Mouse (Mus musculus): ENCODE measurements around the gene Cux1. TPM values are rescaled to one million over a fixed set of nuclear protein-coding genes. Genes with fewer than 3 reads are reported as not detected.

Gene Cux1
- polyA plus RNA-seq, 1 experiment, result 37.1 TPM

DNA sequence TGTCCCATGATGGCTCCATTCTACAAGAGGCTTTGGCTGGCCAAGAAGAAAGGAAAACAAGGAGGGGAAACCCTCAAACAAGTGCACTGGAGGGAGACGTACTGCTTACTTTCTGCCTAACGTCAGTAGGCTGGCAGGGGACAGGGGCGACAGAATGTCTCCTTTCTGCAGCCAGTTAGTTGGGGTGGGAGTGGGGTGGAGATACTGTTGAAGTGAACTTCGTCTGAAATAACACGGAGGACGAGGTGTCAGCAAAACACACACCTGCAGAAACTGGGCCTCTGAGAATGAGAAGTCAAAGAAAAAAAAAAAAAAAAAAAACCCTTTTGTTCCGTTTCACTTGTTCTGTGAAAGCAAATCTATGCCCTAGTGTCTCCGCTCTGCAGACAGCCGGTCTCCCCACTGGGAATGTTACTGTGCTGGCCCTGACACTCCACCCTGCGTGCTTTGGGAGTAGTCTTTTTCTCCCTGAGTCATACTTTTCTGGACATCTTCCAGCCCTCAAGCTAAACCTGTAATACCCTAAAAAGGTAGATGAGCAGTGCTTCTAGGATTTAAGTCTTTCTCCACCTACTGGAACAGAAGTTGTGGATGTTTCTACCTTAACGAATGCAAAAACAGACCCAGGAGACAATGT lies 101.4 kb downstream of the Cux1 start:
- Histone ChIP-seq H3K27ac (ENCODE audit: control insufficient read depth, insufficient read depth, low read depth, low read length, poor library complexity) (peak overlapping the region; percentile 35), H3K4me1 (ENCODE audit: control insufficient read depth, insufficient read depth, low read length) (peaks cover 13% of the 10 kb centered on the region), H3K4me3 (replicated peaks; ENCODE audit: control insufficient read depth, low read depth, low read length) (no peak overlapping the region)
- WGBS, result 37% methylated on average over 11 of the region's 11 CpGs
- no peak for TF ChIP-seq POLR2A (IDR thresholded peaks at IDR 0.05; ENCODE audit: borderline replicate concordance, control insufficient read depth, low read depth, low read length)
- TF ChIP-seq CTCF (IDR thresholded peaks at IDR 0.05; ENCODE audit: control insufficient read depth, insufficient read depth, low read length), result no peak

DNA sequence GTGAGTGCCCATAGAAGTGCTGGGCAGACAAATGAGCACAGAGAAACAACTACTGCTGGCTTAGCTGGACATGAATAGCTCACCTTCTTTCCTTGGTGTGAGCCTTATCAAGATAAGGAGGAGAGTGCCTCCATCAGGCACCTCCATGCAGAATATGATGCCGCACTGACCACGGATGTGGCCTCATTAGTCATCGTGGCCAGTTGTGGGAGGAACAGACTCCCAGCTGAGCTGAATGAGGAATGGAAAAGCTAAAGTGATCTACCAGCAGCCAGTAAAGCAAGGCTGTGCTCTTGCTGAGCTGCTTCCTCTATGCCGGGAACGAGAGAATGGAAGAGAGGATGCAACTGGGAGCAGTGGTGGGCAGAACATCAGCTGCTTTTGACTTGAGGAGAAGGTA lies 101.9 kb downstream of the Cux1 start:
- WGBS, result 25% methylated on average over 5 of the region's 5 CpGs
- peaks cover 13% of the 10 kb centered on the region for H3K4me1 ChIP-seq (ENCODE audit: control insufficient read depth, insufficient read depth, low read length)
- H3K27ac ChIP-seq (ENCODE audit: control insufficient read depth, insufficient read depth, low read depth, low read length, poor library complexity), result peak overlapping the region; percentile 35
- H3K4me3 ChIP-seq (replicated peaks; ENCODE audit: control insufficient read depth, low read depth, low read length), result no peak overlapping the region
- TF ChIP-seq POLR2A (IDR thresholded peaks at IDR 0.05; ENCODE audit: borderline replicate concordance, control insufficient read depth, low read depth, low read length), result no peak
- TF ChIP-seq CTCF (IDR thresholded peaks at IDR 0.05; ENCODE audit: control insufficient read depth, insufficient read depth, low read length), result no peak

DNA sequence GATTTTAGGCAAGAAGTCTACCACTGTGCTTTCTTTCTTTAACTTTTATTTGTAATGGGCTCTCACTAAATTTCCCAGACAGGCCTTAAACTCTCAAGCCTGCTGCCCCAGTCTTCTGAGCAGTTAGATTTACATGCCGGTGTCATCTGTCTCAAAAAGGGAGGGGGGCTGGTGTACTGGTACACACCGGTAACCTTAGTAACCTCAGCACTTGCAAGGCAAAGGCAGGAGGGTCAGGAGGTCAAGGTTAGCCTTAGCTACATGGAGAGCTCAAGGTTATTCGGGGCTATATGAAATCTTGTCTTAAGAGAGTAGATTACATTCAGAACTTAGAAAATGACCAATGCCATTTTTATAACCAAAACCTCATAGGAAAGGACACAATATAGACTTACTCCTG lies 102.4 kb downstream of the Cux1 start:
- TF ChIP-seq POLR2A (IDR thresholded peaks at IDR 0.05; ENCODE audit: borderline replicate concordance, control insufficient read depth, low read depth, low read length) (no peak), CTCF (IDR thresholded peaks at IDR 0.05; ENCODE audit: control insufficient read depth, insufficient read depth, low read length) (no peak)
- 82% methylated on average over 3 of the region's 3 CpGs for WGBS
- peak overlapping the region; percentile 1; the same call in 1 of the 2 replicates for H3K27ac ChIP-seq (ENCODE audit: control insufficient read depth, insufficient read depth, low read depth, low read length, poor library complexity)
- H3K4me1 ChIP-seq (ENCODE audit: control insufficient read depth, insufficient read depth, low read length), result peaks cover 13% of the 10 kb centered on the region
- H3K4me3 ChIP-seq (replicated peaks; ENCODE audit: control insufficient read depth, low read depth, low read length), result no peak overlapping the region

DNA sequence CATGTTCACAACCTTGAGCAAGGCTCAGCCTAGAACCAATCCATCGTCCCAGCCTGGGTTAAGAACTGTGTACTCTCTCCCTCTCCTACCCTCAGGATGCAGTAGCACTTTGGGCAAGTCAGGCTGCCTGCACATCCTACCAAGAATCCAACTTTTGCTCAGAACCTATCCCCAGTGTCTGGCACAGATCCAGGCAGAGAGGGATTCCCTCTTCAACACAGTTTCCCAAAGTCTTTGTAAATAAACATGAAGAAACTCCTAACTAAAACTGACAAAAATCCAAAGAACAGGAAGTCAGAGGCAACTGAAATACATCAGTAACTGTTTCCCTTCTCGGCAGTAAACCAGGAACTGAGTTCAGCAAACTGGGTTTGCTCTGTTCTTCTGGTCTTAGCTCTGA lies 103.2 kb downstream of the Cux1 start:
- TF ChIP-seq POLR2A (IDR thresholded peaks at IDR 0.05; ENCODE audit: borderline replicate concordance, control insufficient read depth, low read depth, low read length), result no peak
- no peak for TF ChIP-seq CTCF (IDR thresholded peaks at IDR 0.05; ENCODE audit: control insufficient read depth, insufficient read depth, low read length)
- Histone ChIP-seq H3K27ac (ENCODE audit: control insufficient read depth, insufficient read depth, low read depth, low read length, poor library complexity) (peak overlapping the region; percentile 35; the same call in 1 of the 2 replicates), H3K4me1 (ENCODE audit: control insufficient read depth, insufficient read depth, low read length) (peaks cover 15% of the 10 kb centered on the region), H3K4me3 (replicated peaks; ENCODE audit: control insufficient read depth, low read depth, low read length) (no peak overlapping the region)
- WGBS, result 21% methylated on average over 2 of the region's 2 CpGs

DNA sequence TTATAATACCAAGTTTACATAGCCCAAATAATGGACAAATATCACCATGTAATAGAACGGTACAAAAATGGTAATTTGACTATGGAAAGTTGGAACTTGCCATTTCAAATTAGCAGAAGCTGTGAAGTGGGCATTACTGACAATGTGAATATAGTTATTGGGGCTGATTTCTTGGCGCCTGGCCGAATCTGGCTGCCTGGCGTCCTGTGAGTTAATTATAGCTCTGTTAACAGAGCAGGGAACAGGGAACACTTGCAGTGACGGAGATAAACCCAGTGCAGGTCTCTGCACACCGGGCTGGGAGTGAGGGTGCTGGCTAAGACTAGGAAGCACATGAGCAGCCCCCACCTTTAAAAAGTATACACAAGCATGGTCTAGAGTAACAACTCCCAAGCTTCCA lies 104.7 kb downstream of the Cux1 start:
- 60% methylated on average over 6 of the region's 6 CpGs for WGBS
- no peak overlapping the region for H3K27ac ChIP-seq (ENCODE audit: control insufficient read depth, insufficient read depth, low read depth, low read length, poor library complexity)
- peaks cover 17% of the 10 kb centered on the region for H3K4me1 ChIP-seq (ENCODE audit: control insufficient read depth, insufficient read depth, low read length)
- TF ChIP-seq CTCF (IDR thresholded peaks at IDR 0.05; ENCODE audit: control insufficient read depth, insufficient read depth, low read length), result no peak
- TF ChIP-seq POLR2A (IDR thresholded peaks at IDR 0.05; ENCODE audit: borderline replicate concordance, control insufficient read depth, low read depth, low read length), result no peak
- H3K4me3 ChIP-seq (replicated peaks; ENCODE audit: control insufficient read depth, low read depth, low read length), result no peak overlapping the region

DNA sequence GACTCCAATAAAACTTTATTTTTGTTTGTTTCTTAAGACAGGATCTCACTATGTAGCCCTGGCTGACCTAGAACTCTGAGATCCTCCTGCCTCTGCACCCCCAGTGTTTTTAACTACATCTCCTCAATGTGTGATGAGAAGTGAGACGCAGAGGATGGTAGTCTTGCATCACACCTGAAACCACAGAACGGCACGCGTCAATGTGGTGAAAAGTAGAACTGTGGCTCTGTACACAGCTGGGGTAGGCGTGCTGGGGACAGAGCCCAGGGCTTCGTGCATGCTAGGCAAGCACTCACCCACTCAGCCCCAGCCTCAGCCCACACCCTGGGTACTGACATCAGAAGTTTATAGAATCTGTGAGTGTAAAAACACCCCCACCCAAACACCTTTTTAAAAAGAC lies 107.4 kb downstream of the Cux1 start:
- no peak for TF ChIP-seq CTCF (IDR thresholded peaks at IDR 0.05; ENCODE audit: control insufficient read depth, insufficient read depth, low read length)
- 0 out of 2 replicates have a peak, but pooled peaks have one; percentile 14 for TF ChIP-seq POLR2A (IDR thresholded peaks at IDR 0.05; ENCODE audit: borderline replicate concordance, control insufficient read depth, low read depth, low read length)
- H3K4me1 ChIP-seq (ENCODE audit: control insufficient read depth, insufficient read depth, low read length), result peaks cover 11% of the 10 kb centered on the region
- no peak overlapping the region for H3K4me3 ChIP-seq (replicated peaks; ENCODE audit: control insufficient read depth, low read depth, low read length)
- peak overlapping the region; percentile 40; the same call in 1 of the 2 replicates for H3K27ac ChIP-seq (ENCODE audit: control insufficient read depth, insufficient read depth, low read depth, low read length, poor library complexity)
- 28% methylated on average over 6 of the region's 6 CpGs for WGBS

DNA sequence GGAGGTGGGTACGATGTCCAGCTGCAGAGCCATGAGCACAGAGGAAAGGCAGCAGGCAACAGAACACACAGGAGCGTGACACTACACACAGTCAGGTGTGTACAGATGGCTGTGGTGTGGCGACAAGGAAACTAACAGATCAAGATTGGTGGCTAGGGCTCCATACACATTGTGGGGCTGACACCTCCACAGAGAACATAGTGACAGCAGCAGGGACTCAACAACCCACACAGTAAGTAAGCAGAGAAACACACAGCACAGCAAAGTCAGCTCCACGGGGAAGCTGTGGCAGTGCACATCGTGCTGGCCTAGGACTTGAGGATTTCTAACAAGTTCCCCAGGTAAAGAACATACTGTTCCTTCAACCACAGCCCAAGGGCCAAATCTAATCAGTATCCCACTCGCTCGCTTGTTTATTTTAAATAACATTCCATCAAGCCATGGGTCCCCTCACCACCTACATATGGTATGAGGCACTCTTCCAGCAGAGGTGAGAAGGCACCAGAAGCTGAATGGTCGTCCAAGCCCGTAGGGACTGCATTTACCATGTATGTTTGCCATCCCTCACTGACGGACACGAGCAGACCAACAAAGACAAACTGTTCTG lies 108.3 kb downstream of the Cux1 start:
- TF ChIP-seq POLR2A (IDR thresholded peaks at IDR 0.05; ENCODE audit: borderline replicate concordance, control insufficient read depth, low read depth, low read length) (no peak), CTCF (IDR thresholded peaks at IDR 0.05; ENCODE audit: control insufficient read depth, insufficient read depth, low read length) (no peak)
- whole genome bisulfite sequencing, result 54% methylated on average over 11 of the region's 11 CpGs
- H3K4me3 ChIP-seq (replicated peaks; ENCODE audit: control insufficient read depth, low read depth, low read length), result no peak overlapping the region
- H3K27ac ChIP-seq (ENCODE audit: control insufficient read depth, insufficient read depth, low read depth, low read length, poor library complexity), result peak overlapping the region; percentile 11
- peaks cover 9% of the 10 kb centered on the region; the same call in 1 of the 2 replicates for H3K4me1 ChIP-seq (ENCODE audit: control insufficient read depth, insufficient read depth, low read length)

DNA sequence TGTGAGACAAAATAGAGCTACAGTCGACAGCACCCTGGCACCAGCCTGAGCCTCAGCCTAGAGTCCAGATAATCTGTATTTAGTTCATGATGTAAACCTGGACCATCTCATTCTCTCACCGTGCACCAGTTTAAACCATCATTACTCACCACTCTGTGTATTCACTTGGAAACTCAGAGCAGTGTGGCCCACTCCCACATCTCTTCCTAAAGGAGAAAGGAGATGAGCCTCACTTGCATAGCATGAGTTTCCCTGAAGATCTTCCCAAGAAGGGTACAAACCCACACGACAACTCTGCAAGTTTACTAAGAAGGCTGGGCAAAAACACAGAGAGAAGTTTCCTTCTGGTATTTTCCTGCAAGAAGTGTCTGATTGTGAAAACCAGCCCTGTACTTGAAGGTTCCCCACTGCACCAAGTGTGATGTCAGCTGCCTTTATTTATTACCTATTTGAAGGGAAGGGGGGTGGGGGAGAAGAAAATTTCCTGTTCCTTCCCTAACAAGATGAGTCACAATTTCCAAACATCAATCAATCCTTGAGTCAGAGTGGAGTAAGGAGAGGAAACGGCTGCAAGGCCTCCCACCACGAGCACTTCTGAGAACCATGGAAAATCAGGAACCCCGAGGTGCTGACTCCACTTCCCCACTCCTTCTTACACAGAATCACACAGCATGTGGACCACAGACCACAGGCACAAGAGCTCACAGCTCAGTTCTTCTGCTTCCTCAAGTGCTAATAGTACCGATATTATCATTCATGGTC lies 109.0 kb downstream of the Cux1 start:
- no peak for TF ChIP-seq POLR2A (IDR thresholded peaks at IDR 0.05; ENCODE audit: borderline replicate concordance, control insufficient read depth, low read depth, low read length)
- no peak for TF ChIP-seq CTCF (IDR thresholded peaks at IDR 0.05; ENCODE audit: control insufficient read depth, insufficient read depth, low read length)
- Histone ChIP-seq H3K4me3 (replicated peaks; ENCODE audit: control insufficient read depth, low read depth, low read length) (no peak overlapping the region), H3K27ac (ENCODE audit: control insufficient read depth, insufficient read depth, low read depth, low read length, poor library complexity) (peak overlapping the region; percentile 11), H3K4me1 (ENCODE audit: control insufficient read depth, insufficient read depth, low read length) (peaks cover 6% of the 10 kb centered on the region; the same call in 1 of the 2 replicates)
- WGBS, result 17% methylated on average over 7 of the region's 7 CpGs
